8 mouse cellular contexts compared by ENCODE assay signal in genomic region chr4:111687613-111688012, GRCm38 (mm10). TPM values are rescaled to one million over a fixed set of nuclear protein-coding genes. Genes with fewer than 3 reads are reported as not detected.
DNase-seq lines count a peak whose midpoint lies in the region; ATAC-seq lines count a peak whose summit lies in the region.

No protein-coding gene starts in this region.

- no peak for ATAC-seq in hindbrain, embryonic 15.5 days (ENCODE audit: low FRiP score, low read depth)

- no peaks in the 10 kb centered on the region for H3K27me3 ChIP-seq in hindbrain, embryonic 15.5 days

- peak; percentile 69 for DNase-seq in MN1 (ENCODE audit: low spot score)
- peak; percentile 46 for DNase-seq in cerebellum, adult 9-10 months
- peak; percentile 83 to 88 for DNase-seq in frontal cortex, postnatal 36 days (ENCODE audit: low spot score in 2 of 2)
- peak; percentile 50 for DNase-seq in left cerebral cortex, adult 11 months (ENCODE audit: low spot score)
- peak; percentile 75 to 83 for DNase-seq in lung, postnatal 4 days
- DNase-seq in retina, postnatal 1 day = peak; percentile 82
- peak; percentile 56 to 78 for DNase-seq in urinary bladder, adult 18-20 months (ENCODE audit: low spot score in 2 of 2)

- no peaks in the 10 kb centered on the region for H3K36me3 ChIP-seq in hindbrain, embryonic 15.5 days

- H3K4me1 ChIP-seq in hindbrain, embryonic 15.5 days (replicated peaks) = peaks cover 23% of the 10 kb centered on the region

- H3K27ac ChIP-seq in hindbrain, embryonic 15.5 days (replicated peaks) = no peak overlapping the region

- 0 out of 2 replicates have a peak overlapping the region, but pooled peaks have one; percentile 5 for H3K9ac ChIP-seq in hindbrain, embryonic 15.5 days

- no peaks in the 10 kb centered on the region for H3K9me3 ChIP-seq in hindbrain, embryonic 15.5 days

- H3K4me3 ChIP-seq in hindbrain, embryonic 15.5 days = no peak overlapping the region

- WGBS in hindbrain, embryonic 15.5 days = 21% methylated on average over 6 of the region's 6 CpGs

- H3K4me2 ChIP-seq in hindbrain, embryonic 15.5 days = peak overlapping the region; percentile 46

RNA-seq across cellular contexts. Expression of gene Spata6, which starts 32.2 kb away (rescaled TPM):
- 17.1 and 17.9 TPM in 2 replicates for polyA plus RNA-seq in hindbrain, embryonic 15.5 days (2015; fragmentation: Nextera tagmentation; extraction: Ambion mirVana)
